Mouse (Mus musculus) adrenal gland, postnatal 14 days (tissue): ENCODE results near the gene Btbd35f15. TPM values are rescaled to one million over a fixed set of nuclear protein-coding genes. Genes with fewer than 3 reads are reported as not detected.
"Not testable (repeated sequence)": the region's sequence is repeated elsewhere in the genome, so short reads cannot be mapped to it uniquely, and the experiment has no call there.

ENCODE experiments used
- DNase-seq: peaks from one replicate; pipeline ENCODE4 v3.0.0; 2021; ENCODE audit warnings: mixed read lengths
- long read RNA-seq, 2 experiments: library from polyadenylated mRNA; stranded (forward); transcript quantifications; one replicate each; pipeline ENCODE4 v2.0.0; 2021
- total RNA-seq: library from RNA; stranded (reverse); gene quantifications from 2 replicates; pipeline ENCODE4 v1.2.3, GENCODE M21; 2021

Btbd35f15 gene
- total RNA-seq, result not detected in 2 replicates
- long read RNA-seq, experiment 1, result 0 reads
- long read RNA-seq, experiment 2, result 0 reads

DNA sequence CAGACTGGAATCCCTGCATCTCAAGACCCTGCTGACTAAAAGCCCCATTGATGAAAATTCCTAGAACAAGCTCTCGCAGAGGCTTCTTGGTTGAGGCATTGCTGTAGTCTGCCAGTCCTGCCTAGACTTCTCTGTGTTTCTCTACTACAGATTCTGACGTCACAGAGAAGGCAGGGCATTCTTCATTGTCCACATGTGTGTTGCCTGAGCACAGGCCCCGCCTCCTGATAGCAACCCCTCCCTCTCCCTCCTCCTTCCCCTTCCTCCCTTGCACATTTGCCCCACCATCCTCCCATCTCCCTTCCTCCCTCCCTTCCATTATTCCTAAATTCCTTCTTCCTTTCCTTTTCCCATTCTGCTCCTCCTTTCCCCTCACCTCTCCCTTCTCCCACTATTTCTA, at the start of gene Btbd35f15:
TSS of gene Btbd35f15 (minus strand) at position 101 of the 400 bp plus-strand sequence.
- not testable (repeated sequence) for DNase-seq

Other genes with a start within 250 kb of the Btbd35f15 start
- gene Btbd35f13, start 79.9 kb upstream of the Btbd35f15 start, total RNA-seq, result not detected in 2 replicates
- not detected in 2 replicates for gene Btbd35f14, start 125.0 kb upstream of the Btbd35f15 start, total RNA-seq